In genomic region chr4:141310191-141310606, GRCm38 (mm10) we compare ENCODE assay signal across 9 mouse cellular contexts. TPM values are rescaled to one million over a fixed set of nuclear protein-coding genes. Genes with fewer than 3 reads are reported as not detected.
DNase-seq lines count a peak whose midpoint lies in the region; ATAC-seq lines count a peak whose summit lies in the region.
"Had no signal": no experiment of that assay in that cellular context is flagged by ENCODE, and none has a peak within 500 bp of the region (broad histone marks: within the 10 kb centered on the region; RNA-seq: fewer than 3 reads in every experiment).

No protein-coding gene starts in this region.

- intact Hi-C loops in gastrocnemius, postnatal 14 days (cut with DNase I; ENCODE audit: low total_unique reads): loop anchor here (5.0 kb wide), 1 partner anchor 42 kb away; no protein-coding TSS in a partner anchor

- H3K4me1 ChIP-seq in intestine, embryonic 15.5 days (replicated peaks): peaks cover 73% of the 10 kb centered on the region
- peaks cover 18% of the 10 kb centered on the region for H3K4me1 ChIP-seq in liver, embryonic 16.5 days (ENCODE audit: control insufficient read depth, low read depth, low read length)

- H3K27ac ChIP-seq in intestine, embryonic 15.5 days: peak overlapping the region; percentile 64
- H3K27ac ChIP-seq in liver, embryonic 16.5 days (ENCODE audit: low read length): peak overlapping the region; percentile 13

- H3K36me3 ChIP-seq in intestine, embryonic 15.5 days: peaks cover 5% of the 10 kb centered on the region; the same call in 1 of the 2 replicates
- no peaks in the 10 kb centered on the region for H3K36me3 ChIP-seq in liver, embryonic 16.5 days (ENCODE audit: control insufficient read depth, insufficient read depth)
- H3K36me3 ChIP-seq: G1E had no signal

- peak; percentile 40 for DNase-seq in gastrocnemius, postnatal 14 days
- no peak for DNase-seq in gastrocnemius, postnatal 25 days
- peak; percentile 74 for DNase-seq in embryo, embryonic 11 days
- peak; percentile 62 to 65 for DNase-seq in urinary bladder, postnatal 36 days (ENCODE audit: low spot score in 2 of 2)
- DNase-seq in cerebellum, adult 9-11 months: no peak
- DNase-seq in spleen, postnatal 4 days (ENCODE audit: low spot score in 2 of 2): no peak

- 18% methylated on average over 8 of the region's 8 CpGs for WGBS in intestine, embryonic 15.5 days
- WGBS in liver, embryonic 16.5 days (ENCODE audit: insufficient replicate concordance): 26% methylated on average over 8 of the region's 8 CpGs

- peak overlapping the region; percentile 26; the same call in 1 of the 2 replicates for H3K9ac ChIP-seq in intestine, embryonic 15.5 days
- no peak overlapping the region for H3K9ac ChIP-seq in liver, embryonic 16.5 days (ENCODE audit: low read depth, low read length)

- H3K4me3 ChIP-seq in intestine, embryonic 15.5 days (replicated peaks): no peak overlapping the region
- no peak overlapping the region for H3K4me3 ChIP-seq in liver, embryonic 16.5 days (ENCODE audit: low read depth, low read length)

- peak; percentile 19 for ATAC-seq in intestine, embryonic 15.5 days
- peak; percentile 36 for ATAC-seq in liver, embryonic 16.5 days (ENCODE audit: low read depth)

- H3K27me3 ChIP-seq in intestine, embryonic 15.5 days (replicated peaks): no peaks in the 10 kb centered on the region
- H3K27me3 ChIP-seq in liver, embryonic 16.5 days (ENCODE audit: control insufficient read depth, insufficient read depth, low read depth, low read length): no peaks in the 10 kb centered on the region

- H3K4me2 ChIP-seq in intestine, embryonic 15.5 days (replicated peaks): peak overlapping the region; percentile 43
- H3K4me2 ChIP-seq in liver, embryonic 16.5 days (ENCODE audit: low read depth, low read length): no peak overlapping the region

- H3K9me3 ChIP-seq in intestine, embryonic 15.5 days: no peaks in the 10 kb centered on the region
- no peaks in the 10 kb centered on the region for H3K9me3 ChIP-seq in liver, embryonic 16.5 days (replicated peaks; ENCODE audit: control insufficient read depth, low read length)
- H3K9me3 ChIP-seq: G1E had no signal

RNA-seq across cellular contexts. Expression of gene Epha2, which starts 9.2 kb away (rescaled TPM):
- 1 to 10 TPM; 2.9 to 3.7 TPM for total RNA-seq in gastrocnemius, postnatal 14 days (2021)
- total RNA-seq in gastrocnemius, postnatal 25 days (2021): 1 to 10 TPM; 1.3 to 2.0 TPM
- polyA plus RNA-seq in intestine, embryonic 15.5 days (2015; fragmentation: Nextera tagmentation; extraction: Ambion mirVana): 6.7 and 7.2 TPM in 2 replicates
- polyA plus RNA-seq in liver, embryonic 16.5 days (2015; fragmentation: Nextera tagmentation; extraction: Ambion mirVana): 0.53 and 0.93 TPM in 2 replicates
- total RNA-seq: G1E had no signal
- polyA plus RNA-seq: G1E had no signal

RNA-seq across cellular contexts. Expression of gene Fam131c, which starts 57.8 kb away (rescaled TPM):
- under 1 TPM in 1 of 2 experiments, not detected in 1; 0.25 TPM for total RNA-seq in gastrocnemius, postnatal 14 days (2021)
- total RNA-seq in gastrocnemius, postnatal 25 days (2021): under 1 TPM in 1 of 2 experiments, not detected in 1; 0.29 TPM
- 2.0 and 2.3 TPM in 2 replicates for polyA plus RNA-seq in intestine, embryonic 15.5 days (2015; fragmentation: Nextera tagmentation; extraction: Ambion mirVana)
- not detected in 2 replicates for polyA plus RNA-seq in liver, embryonic 16.5 days (2015; fragmentation: Nextera tagmentation; extraction: Ambion mirVana)
- total RNA-seq: G1E had no signal
- polyA plus RNA-seq: G1E had no signal

Comparison
In these comparisons a context has a peak if more than half of its experiments do, and no peak if none do; other contexts are left out.
1. DNase-seq: peak in gastrocnemius, postnatal 14 days (single experiment), embryo, embryonic 11 days (single experiment) and urinary bladder, postnatal 36 days (2 of 2); none in gastrocnemius, postnatal 25 days (single experiment), cerebellum, adult 9-11 months (single experiment) and spleen, postnatal 4 days (0 of 2).